Mouse (Mus musculus) heart, embryonic 14.5 days (tissue): ENCODE results near the gene Ptk7. TPM values are rescaled to one million over a fixed set of nuclear protein-coding genes. Genes with fewer than 3 reads are reported as not detected.

ENCODE experiments used
- ATAC-seq: fragments of 200-750 bp; cut with Nextera tagmentation; 2 replicates; pipeline ENCODE4 v1.8.0; 2017; ENCODE audit warnings: low read depth, moderate TSS enrichment; ENCODE audit not compliant: insufficient number of reproducible peaks, insufficient read depth, low FRiP score
- H3K27ac ChIP-seq, 2 experiments: fragments of 200-500 bp in 1 of 2; fragments of 300-500 bp in 1 of 2; sonication (generic) in 1 of 2; replicated peaks in 1 of 2; 2 replicates each; pipeline ENCODE4 v1.5.1; 2012 to 2014; ENCODE audit warnings: low read depth in 2 of 2, low read length in 2 of 2, control low read depth in 1 of 2, mild to moderate bottlenecking in 1 of 2, mixed read lengths in 1 of 2; ENCODE audit not compliant: control insufficient read depth in 1 of 2, insufficient read depth in 1 of 2
- H3K27me3 ChIP-seq: fragments of 300-500 bp; sonication (generic); 2 replicates; pipeline ENCODE4 v1.6.1; 2014; ENCODE audit warnings: mild to moderate bottlenecking, low read length, control low read depth; ENCODE audit not compliant: control insufficient read depth, insufficient read depth
- H3K36me3 ChIP-seq: fragments of 300-500 bp; sonication (generic); 2 replicates; pipeline ENCODE4 v1.6.1; 2014; ENCODE audit warnings: mild to moderate bottlenecking, control low read depth, low read length, mixed read lengths; ENCODE audit not compliant: control insufficient read depth, insufficient read depth
- H3K4me1 ChIP-seq, 2 experiments: fragments of 200-500 bp in 1 of 2; fragments of 300-500 bp in 1 of 2; sonication (generic) in 1 of 2; 2 replicates each; pipeline ENCODE4 v1.6.1; 2012 to 2014; ENCODE audit warnings: low read length in 2 of 2, control low read depth in 1 of 2, mixed read lengths in 1 of 2; ENCODE audit not compliant: control insufficient read depth in 2 of 2, insufficient read depth in 2 of 2
- H3K4me2 ChIP-seq: fragments of 300-500 bp; sonication (generic); 2 replicates; pipeline ENCODE4 v1.6.1; 2014; ENCODE audit warnings: mild to moderate bottlenecking, low read length
- H3K4me3 ChIP-seq, 2 experiments: fragments of 200-500 bp in 1 of 2; fragments of 300-500 bp in 1 of 2; sonication (generic) in 1 of 2; 2 replicates each; pipeline ENCODE4 v1.5.1; 2012 to 2014; ENCODE audit warnings: low read length in 2 of 2, mild to moderate bottlenecking in 2 of 2, control low read depth in 1 of 2, low read depth in 1 of 2, moderate library complexity in 1 of 2; ENCODE audit not compliant: control insufficient read depth in 1 of 2, insufficient read depth in 1 of 2
- H3K9ac ChIP-seq: fragments of 300-500 bp; sonication (generic); 2 replicates; pipeline ENCODE4 v1.6.1; 2014; ENCODE audit warnings: mild to moderate bottlenecking, low read length
- H3K9me3 ChIP-seq: fragments of 300-500 bp; sonication (generic); 2 replicates; pipeline ENCODE4 v1.6.1; 2016; ENCODE audit warnings: low read length, control low read depth; ENCODE audit not compliant: control insufficient read depth
- WGBS: fragments of 180-500 bp; shearing (Covaris S2); extraction: QIAGEN DNeasy Blood & Tissue Kit; methylation state at CpG from one replicate; pipeline ENCODE4 v1.1.7; 2014; 5-methylcytosine and 5-hydroxymethylcytosine counted together
- microRNA-seq: library from miRNA; unstranded; fragments of <30 nt; microRNA quantifications from one replicate; pipeline ENCODE4, GENCODE M21; 2016
- polyA plus RNA-seq: library from polyadenylated mRNA; unstranded; fragments of >200 nt; fragmentation: Nextera tagmentation; extraction: Ambion mirVana; gene quantifications from 2 replicates; pipeline ENCODE4 v1.2.1, GENCODE M21; 2014

Gene Ptk7
- polyA plus RNA-seq, 1 experiment from 2014 or later = 21.3 TPM

DNA sequence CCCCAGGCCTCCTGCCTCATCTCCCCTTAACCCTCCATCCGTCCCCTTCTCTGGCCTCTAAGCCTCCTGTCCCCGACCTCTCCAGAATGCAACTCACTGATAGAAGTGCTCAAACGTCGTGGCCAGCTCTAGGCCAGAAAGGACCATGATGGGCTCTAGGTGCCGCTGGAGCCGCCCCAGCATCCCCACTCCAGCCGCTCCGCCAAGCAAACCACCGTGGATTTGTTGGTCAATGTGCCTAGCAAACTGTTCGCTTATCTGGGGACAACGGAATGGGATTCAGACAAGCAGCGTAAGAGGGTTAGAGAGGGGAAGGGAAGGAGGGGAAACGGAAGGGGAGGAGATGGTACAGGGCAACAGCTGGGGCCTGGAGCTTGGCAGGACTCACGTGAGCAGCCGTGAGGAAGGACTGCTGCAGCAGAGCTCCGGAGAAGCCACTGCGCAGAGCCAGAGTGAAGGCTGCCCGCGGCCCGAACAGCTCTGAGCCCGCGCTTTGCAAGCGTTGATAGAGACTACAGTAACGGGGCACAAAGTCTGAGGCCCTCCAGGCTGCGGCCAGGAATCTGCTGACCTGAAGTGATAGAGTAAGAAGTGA lies 108.8 kb downstream of the Ptk7 start:
- peak overlapping the region; percentile 58 for H3K9ac ChIP-seq
- ATAC-seq = 0 out of 2 replicates have a peak, but pooled peaks have one; percentile 33
- H3K27me3 ChIP-seq = peaks cover 6% of the 10 kb centered on the region; the same call in 1 of the 2 replicates
- H3K36me3 ChIP-seq = peaks cover 3% of the 10 kb centered on the region; the same call in 1 of the 2 replicates
- no peak overlapping the region for H3K27ac ChIP-seq
- 14% methylated on average over 25 of the region's 25 CpGs for WGBS
- peak overlapping the region; percentile 25 to 27 for H3K4me3 ChIP-seq
- peak overlapping the region; percentile 57 for H3K4me2 ChIP-seq
- H3K9me3 ChIP-seq = no peaks in the 10 kb centered on the region
- peaks cover 9 to 11% of the 10 kb centered on the region in 2 experiments; a peak in 3 of 4 replicates for H3K4me1 ChIP-seq

DNA sequence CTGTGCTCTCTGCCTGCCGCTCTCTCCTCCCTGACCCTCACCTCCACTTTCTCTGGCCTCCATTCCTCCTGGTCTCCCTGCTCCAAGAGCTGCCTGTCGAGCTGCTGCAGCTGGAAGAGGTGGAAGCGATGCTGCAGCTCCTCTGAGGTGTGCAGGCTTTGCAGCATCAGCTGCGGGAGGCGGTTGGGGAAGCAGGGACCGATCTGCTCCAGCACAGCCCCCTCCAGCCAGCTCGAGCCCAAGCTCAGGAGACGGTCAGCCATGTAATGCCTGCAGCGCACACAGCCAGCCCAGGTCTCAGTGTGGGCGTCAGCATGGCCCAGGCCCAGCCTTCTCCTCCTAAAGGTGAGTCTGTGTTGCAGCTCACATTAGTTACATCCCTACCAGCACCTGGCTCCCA lies 109.3 kb downstream of the Ptk7 start:
- ATAC-seq = no peak
- H3K9me3 ChIP-seq = no peaks in the 10 kb centered on the region
- H3K36me3 ChIP-seq = peaks cover 3% of the 10 kb centered on the region; the same call in 1 of the 2 replicates
- peak overlapping the region; percentile 57 for H3K4me2 ChIP-seq
- peak overlapping the region; percentile 58; the same call in 1 of the 2 replicates for H3K9ac ChIP-seq
- WGBS = 49% methylated on average over 10 of the region's 10 CpGs
- peaks cover 6% of the 10 kb centered on the region; the same call in 1 of the 2 replicates for H3K27me3 ChIP-seq
- H3K4me3 ChIP-seq = peak overlapping the region; percentile 25 to 27; a peak in 3 of 4 replicates
- peaks cover 9 to 11% of the 10 kb centered on the region in 2 experiments; a peak in 3 of 4 replicates for H3K4me1 ChIP-seq
- no peak overlapping the region for H3K27ac ChIP-seq

Small RNAs within 50 kb of the gene (microRNA-seq; reads per million reads assigned to microRNA genes)
- not detected for gene Mir6976

Other genes with a start within 250 kb of the Ptk7 start
- 11.0 and 13.0 TPM in 2 replicates for gene Zfp318, start 245.8 kb downstream of the Ptk7 start, polyA plus RNA-seq
- 0.61 and 1.3 TPM in 2 replicates for gene Crip3, start 200.6 kb downstream of the Ptk7 start, polyA plus RNA-seq
- not detected in 2 replicates for gene Slc22a7, start 191.0 kb downstream of the Ptk7 start, polyA plus RNA-seq
- 0.16 and 0.18 TPM in 2 replicates for gene Ttbk1, start 141.8 kb downstream of the Ptk7 start, polyA plus RNA-seq
- gene Dnph1, start 132.8 kb downstream of the Ptk7 start, polyA plus RNA-seq = 25.8 and 26.4 TPM in 2 replicates
- gene Cul9, start 83.1 kb downstream of the Ptk7 start, polyA plus RNA-seq = 4.6 and 5.1 TPM in 2 replicates
- gene Srf, start 73.3 kb downstream of the Ptk7 start, polyA plus RNA-seq = 15.6 and 17.8 TPM in 2 replicates
- 20.3 and 21.4 TPM in 2 replicates for gene Klc4, start 16.5 kb upstream of the Ptk7 start, polyA plus RNA-seq
- gene Mrpl2, start 16.7 kb upstream of the Ptk7 start, polyA plus RNA-seq = 116 and 122 TPM in 2 replicates
- gene Cul7, start 20.8 kb upstream of the Ptk7 start, polyA plus RNA-seq = 31.3 and 34.3 TPM in 2 replicates
- gene Rrp36, start 44.8 kb upstream of the Ptk7 start, polyA plus RNA-seq = 33.9 and 36.9 TPM in 2 replicates
- gene Mea1, start 49.3 kb upstream of the Ptk7 start, polyA plus RNA-seq = 125 and 129 TPM in 2 replicates
- gene Klhdc3, start 51.4 kb upstream of the Ptk7 start, polyA plus RNA-seq = 145 and 157 TPM in 2 replicates
- gene Ppp2r5d, start 75.6 kb upstream of the Ptk7 start, polyA plus RNA-seq = 42.7 and 46.3 TPM in 2 replicates
- gene Pex6, start 82.0 kb upstream of the Ptk7 start, polyA plus RNA-seq = 10.4 and 10.5 TPM in 2 replicates
- 1.6 TPM in 2 replicates for gene Gnmt, start 99.7 kb upstream of the Ptk7 start, polyA plus RNA-seq
- 41.6 and 43.7 TPM in 2 replicates for gene Cnpy3, start 122.7 kb upstream of the Ptk7 start, polyA plus RNA-seq
- 0.15 TPM in 1 of 2 replicates, not detected in the other for gene Ptcra, start 134.2 kb upstream of the Ptk7 start, polyA plus RNA-seq
- gene 2310039H08Rik, start 143.1 kb upstream of the Ptk7 start, polyA plus RNA-seq = 59.3 and 67.8 TPM in 2 replicates
- 84.6 and 86.7 TPM in 2 replicates for gene Rpl7l1, start 153.2 kb upstream of the Ptk7 start, polyA plus RNA-seq
- 6.4 and 7.4 TPM in 2 replicates for gene Bicral, start 229.0 kb upstream of the Ptk7 start, polyA plus RNA-seq